Mouse (Mus musculus): ENCODE measurements at regions not wholly inside any gene's neighbourhood (a gene's known extent, or its start where the extent isn't known, plus 50 kb on each side); places are given as distances from the start of the nearest gene placed in this dataset.
"Not testable (repeated sequence)": the region's sequence is repeated elsewhere in the genome, so short reads cannot be mapped to it uniquely, and the experiment has no call there.

DNA sequence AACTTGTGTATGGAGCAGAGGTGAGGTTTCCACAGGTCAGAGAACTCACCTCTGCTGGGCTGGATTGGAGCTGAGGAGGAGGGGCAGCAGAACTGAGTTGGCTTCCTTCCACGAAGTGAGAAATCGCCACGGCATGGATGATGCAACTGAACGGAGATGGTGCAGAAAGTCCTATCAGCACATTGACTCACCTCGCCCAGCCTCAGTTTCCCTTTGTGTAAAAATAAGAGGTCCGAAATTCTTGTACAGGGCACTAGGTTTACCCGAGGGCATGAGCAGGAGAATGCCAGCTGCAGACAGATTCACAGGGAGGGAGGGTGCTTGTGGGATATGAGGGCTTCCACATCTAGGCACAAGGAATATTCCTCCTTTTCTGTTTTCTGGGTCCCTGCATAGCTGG, 117.9 kb upstream of the Klf4 start:
- Histone ChIP-seq H3K9ac (replicated peaks) (no peak overlapping the region), H3K9me3 (no peaks in the 10 kb centered on the region), H3K4me1 (replicated peaks) (peaks cover 32% of the 10 kb centered on the region), H3K4me2 (peak overlapping the region; percentile 64), H3K4me3 (replicated peaks) (no peak overlapping the region), H3K36me3 (no peaks in the 10 kb centered on the region), H3K27me3 (peaks cover 35% of the 10 kb centered on the region), H3K27ac (peak overlapping the region; percentile 94)
- 60% methylated on average over 7 of the region's 7 CpGs for WGBS
- no peak for ATAC-seq (ENCODE audit: insufficient number of reproducible peaks, insufficient read depth, low FRiP score, low TSS enrichment, low read depth)

DNA sequence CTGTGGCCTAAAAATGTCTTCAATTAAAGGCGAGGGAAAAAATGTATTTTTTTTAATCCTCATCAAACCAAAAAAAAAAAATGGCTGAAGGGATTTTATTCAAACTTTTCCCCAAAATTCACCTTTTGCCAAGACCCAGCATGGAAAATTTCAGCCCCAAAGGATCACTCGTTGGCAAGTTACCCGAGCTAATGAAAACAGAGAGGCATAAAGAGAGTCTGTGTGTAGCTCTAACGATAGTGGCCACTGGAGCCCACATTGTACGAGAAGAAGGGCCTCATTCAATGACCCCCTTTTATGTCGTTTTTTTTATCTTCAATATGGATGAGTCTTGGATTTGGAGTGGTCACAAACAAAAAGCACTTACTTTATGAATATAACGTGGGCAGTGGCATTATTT, 116.1 kb upstream of the Klf4 start:
- Histone ChIP-seq H3K4me2 (no peak overlapping the region), H3K4me3 (replicated peaks) (no peak overlapping the region), H3K9me3 (no peaks in the 10 kb centered on the region), H3K27me3 (peaks cover 25% of the 10 kb centered on the region), H3K27ac (no peak overlapping the region), H3K4me1 (replicated peaks) (peaks cover 36% of the 10 kb centered on the region), H3K36me3 (no peaks in the 10 kb centered on the region), H3K9ac (replicated peaks) (no peak overlapping the region)
- ATAC-seq (ENCODE audit: insufficient number of reproducible peaks, insufficient read depth, low FRiP score, low TSS enrichment, low read depth) = no peak
- 51% methylated on average over 7 of the region's 7 CpGs for WGBS

DNA sequence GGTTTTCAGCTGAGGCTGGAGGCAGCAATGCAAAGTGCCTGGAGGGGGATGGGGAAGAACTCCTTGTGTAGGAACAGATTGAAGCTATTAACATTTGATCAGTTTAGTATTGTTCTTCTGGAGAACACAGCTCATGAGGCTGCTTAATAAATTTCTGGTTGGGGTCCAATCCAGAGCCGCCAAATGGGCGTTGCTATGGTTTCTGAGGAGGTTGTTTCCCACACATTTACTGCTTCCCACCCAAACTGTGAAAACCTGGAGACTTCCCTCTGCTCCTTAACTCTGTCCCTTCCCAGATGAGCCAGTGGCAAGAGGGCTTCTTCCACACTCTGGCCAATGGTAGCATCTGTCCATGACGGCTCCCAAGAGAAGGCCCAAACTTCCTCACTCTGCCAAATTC, 113.2 kb upstream of the Klf4 start:
- Histone ChIP-seq H3K27ac (peak overlapping the region; percentile 76), H3K4me1 (replicated peaks) (peaks cover 21% of the 10 kb centered on the region), H3K36me3 (no peaks in the 10 kb centered on the region), H3K27me3 (0 out of 2 replicates have a peak, but pooled peaks cover 8% of the 10 kb centered on the region), H3K4me3 (replicated peaks) (no peak overlapping the region), H3K9me3 (no peaks in the 10 kb centered on the region), H3K9ac (replicated peaks) (no peak overlapping the region), H3K4me2 (no peak overlapping the region)
- peak; percentile 67 for ATAC-seq (ENCODE audit: insufficient number of reproducible peaks, insufficient read depth, low FRiP score, low TSS enrichment, low read depth)
- 40% methylated on average over 3 of the region's 3 CpGs for WGBS

DNA sequence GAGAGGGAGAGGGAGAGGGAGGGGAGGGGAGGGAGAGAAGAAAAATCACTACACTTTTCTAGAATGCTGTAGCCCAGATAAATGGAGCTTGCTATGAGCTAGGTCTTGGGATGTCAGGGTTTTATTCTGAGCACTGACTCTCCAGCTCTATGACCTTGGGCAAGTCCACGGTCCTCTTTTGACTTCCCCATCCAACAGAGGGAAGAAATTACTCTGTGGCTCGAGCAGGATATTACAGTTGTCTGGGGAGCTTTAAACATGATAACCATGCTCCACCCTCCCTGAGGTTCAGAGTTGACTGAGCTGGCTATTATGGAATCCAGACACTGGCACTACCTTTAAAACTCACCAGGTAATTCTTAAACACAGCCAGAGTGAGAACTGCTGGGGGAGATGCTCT, 112.6 kb upstream of the Klf4 start:
- no peak for ATAC-seq (ENCODE audit: insufficient number of reproducible peaks, insufficient read depth, low FRiP score, low TSS enrichment, low read depth)
- H3K27me3 ChIP-seq = 0 out of 2 replicates have a peak, but pooled peaks cover 3% of the 10 kb centered on the region
- H3K9me3 ChIP-seq = no peaks in the 10 kb centered on the region
- H3K27ac ChIP-seq = peak overlapping the region; percentile 76
- H3K4me3 ChIP-seq (replicated peaks) = no peak overlapping the region
- H3K4me2 ChIP-seq = no peak overlapping the region
- H3K36me3 ChIP-seq = no peaks in the 10 kb centered on the region
- WGBS = 54% methylated on average over 2 of the region's 2 CpGs
- H3K9ac ChIP-seq (replicated peaks) = no peak overlapping the region
- H3K4me1 ChIP-seq (replicated peaks) = peaks cover 15% of the 10 kb centered on the region

DNA sequence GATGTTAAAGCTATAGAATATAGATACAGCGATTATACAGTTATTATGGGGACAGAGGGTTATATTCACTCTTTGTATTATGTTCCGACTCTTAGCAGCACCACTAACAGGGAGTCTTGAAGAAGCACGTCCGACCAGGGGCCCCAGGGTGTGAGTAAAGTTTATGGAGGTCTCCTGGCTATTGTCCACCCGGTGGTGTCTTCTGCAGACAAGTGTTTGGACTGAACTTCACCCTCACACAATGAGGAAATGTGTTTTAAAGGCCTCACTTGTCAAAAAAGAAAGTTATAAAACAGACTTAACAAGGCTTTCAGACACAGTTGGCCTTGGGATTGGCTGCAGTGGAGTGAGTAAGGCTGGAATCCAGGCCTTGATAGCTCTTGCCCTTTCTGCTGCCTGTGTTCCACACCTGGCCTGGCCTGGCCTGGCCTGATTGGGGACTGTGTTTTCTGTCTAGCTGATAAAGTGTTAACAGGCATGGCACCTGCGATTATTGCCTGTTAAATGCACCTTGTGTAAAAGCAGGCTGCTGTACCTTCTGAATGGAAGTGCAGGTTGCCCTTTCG, 102.8 kb upstream of the Klf4 start:
- no peak for ATAC-seq (ENCODE audit: insufficient number of reproducible peaks, insufficient read depth, low FRiP score, low TSS enrichment, low read depth)

DNA sequence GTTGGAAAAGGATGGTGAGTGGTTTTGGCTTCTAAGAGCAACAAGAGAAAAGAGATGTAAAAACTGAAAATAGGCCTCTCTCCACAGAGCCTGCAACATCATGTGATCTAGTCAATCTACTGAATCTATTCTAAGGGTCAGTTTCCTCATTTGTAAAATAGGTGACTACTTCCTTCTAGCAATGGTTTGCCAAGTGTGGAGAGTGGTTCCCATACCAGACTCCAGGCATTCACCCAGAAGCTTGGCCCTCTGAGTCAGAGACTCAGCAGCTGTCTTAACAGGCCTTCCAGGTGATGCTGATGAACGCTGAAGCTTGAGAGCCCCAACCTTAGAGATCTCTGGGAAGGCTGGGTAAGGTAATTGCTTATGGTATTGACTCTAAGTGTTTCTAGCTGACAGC, 98.9 kb upstream of the Klf4 start:
- no peak overlapping the region for H3K4me2 ChIP-seq
- H3K36me3 ChIP-seq = no peaks in the 10 kb centered on the region
- H3K9me3 ChIP-seq = no peaks in the 10 kb centered on the region
- no peaks in the 10 kb centered on the region for H3K27me3 ChIP-seq
- no peak overlapping the region for H3K9ac ChIP-seq (replicated peaks)
- 96% methylated on average over 1 of the region's 1 CpGs for WGBS
- 0 out of 2 replicates have a peak, but pooled peaks cover 4% of the 10 kb centered on the region for H3K4me1 ChIP-seq (replicated peaks)
- H3K27ac ChIP-seq = no peak overlapping the region
- ATAC-seq (ENCODE audit: insufficient number of reproducible peaks, insufficient read depth, low FRiP score, low TSS enrichment, low read depth) = no peak
- no peak overlapping the region for H3K4me3 ChIP-seq (replicated peaks)

More for the DNA sequence above, 102.8 kb upstream of the Klf4 start:
- Histone ChIP-seq H3K4me1 (replicated peaks) (0 out of 2 replicates have a peak, but pooled peaks cover 4% of the 10 kb centered on the region), H3K4me3 (replicated peaks) (no peak overlapping the region), H3K9ac (replicated peaks) (no peak overlapping the region), H3K27me3 (no peaks in the 10 kb centered on the region), H3K27ac (no peak overlapping the region), H3K9me3 (no peaks in the 10 kb centered on the region), H3K4me2 (no peak overlapping the region), H3K36me3 (no peaks in the 10 kb centered on the region)
- WGBS = 72% methylated on average over 7 of the region's 7 CpGs

DNA sequence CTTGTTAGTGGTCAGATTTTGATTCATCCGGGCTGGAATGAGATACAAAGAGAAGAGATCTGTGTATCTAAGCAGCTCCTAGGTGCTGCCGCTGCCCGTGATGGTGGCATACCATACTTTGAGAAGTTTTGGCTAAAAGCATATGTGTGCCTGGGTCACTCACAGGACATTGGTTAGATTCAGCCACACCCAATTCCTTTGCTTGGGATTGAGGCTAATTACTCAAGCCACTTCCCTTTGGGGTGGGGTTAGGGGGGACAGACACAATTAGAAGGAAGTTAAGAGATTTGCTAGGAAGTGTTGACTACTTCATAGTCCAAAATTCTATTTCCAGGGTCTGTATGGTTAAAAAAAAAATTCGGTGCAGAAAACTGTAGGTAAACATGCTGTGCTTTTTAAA, 97.9 kb upstream of the Klf4 start:
- H3K4me1 ChIP-seq (replicated peaks); H3K9me3 ChIP-seq; H3K36me3 ChIP-seq; H3K9ac ChIP-seq (replicated peaks); H3K27ac ChIP-seq; H3K4me2 ChIP-seq; H3K27me3 ChIP-seq; H3K4me3 ChIP-seq (replicated peaks); ATAC-seq (ENCODE audit: insufficient number of reproducible peaks, insufficient read depth, low FRiP score, low TSS enrichment, low read depth): not testable (repeated sequence)
- WGBS = 86% methylated on average over 4 of the region's 4 CpGs

DNA sequence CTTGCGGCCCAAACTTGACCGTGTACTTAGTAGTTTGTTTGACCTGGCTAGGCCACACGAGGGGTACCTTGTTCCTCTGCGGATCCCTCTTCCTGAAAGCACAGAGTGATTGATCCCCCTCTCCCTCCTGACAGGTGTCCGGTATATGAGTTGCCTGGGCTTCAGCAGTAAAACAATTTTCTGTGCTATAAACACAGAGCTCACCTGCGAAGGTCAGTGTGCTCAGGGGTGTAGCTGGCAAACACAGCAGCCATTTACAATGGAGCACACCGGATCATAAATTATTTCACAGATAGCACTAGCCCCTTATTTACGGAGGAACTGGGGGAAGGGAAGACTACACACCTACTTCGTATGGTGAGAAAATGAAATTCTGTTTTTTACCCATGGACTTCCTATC, 92.5 kb upstream of the Klf4 start:
- WGBS = 84% methylated on average over 9 of the region's 9 CpGs
- no peaks in the 10 kb centered on the region for H3K4me1 ChIP-seq (replicated peaks)
- H3K27ac ChIP-seq = no peak overlapping the region
- ATAC-seq (ENCODE audit: insufficient number of reproducible peaks, insufficient read depth, low FRiP score, low TSS enrichment, low read depth) = no peak
- no peak overlapping the region for H3K4me3 ChIP-seq (replicated peaks)
- no peaks in the 10 kb centered on the region for H3K36me3 ChIP-seq
- H3K27me3 ChIP-seq = no peaks in the 10 kb centered on the region
- H3K4me2 ChIP-seq = no peak overlapping the region
- no peak overlapping the region for H3K9ac ChIP-seq (replicated peaks)
- no peaks in the 10 kb centered on the region for H3K9me3 ChIP-seq

DNA sequence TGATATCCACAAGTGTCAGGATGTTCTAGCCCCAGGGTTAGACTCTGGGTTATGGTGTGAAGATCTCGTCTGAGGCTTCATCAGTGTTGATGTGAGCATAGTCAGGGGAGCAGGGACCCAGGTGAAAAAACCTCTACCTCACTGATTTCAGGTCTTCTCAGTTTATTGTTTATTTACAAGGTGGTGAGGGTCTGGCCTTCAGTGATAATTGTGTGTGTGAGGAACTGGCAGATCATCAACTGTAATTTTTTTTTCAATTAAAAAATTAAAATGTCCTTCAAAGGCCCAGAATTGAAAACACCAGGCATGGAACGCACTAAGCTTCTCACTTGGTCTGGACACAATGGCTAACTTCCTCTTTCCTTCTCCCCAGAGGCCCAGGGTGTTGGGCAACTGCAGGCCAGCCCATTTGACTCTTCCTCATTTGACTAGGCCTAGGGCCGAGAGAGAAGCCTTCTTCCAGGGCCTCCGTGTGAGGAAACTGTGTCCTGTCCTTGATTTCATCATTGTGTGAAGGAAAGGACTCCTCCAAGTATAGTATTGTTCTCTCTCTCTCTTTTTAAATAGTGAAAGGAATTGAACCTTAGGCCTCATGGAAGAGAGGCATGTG, 91.0 kb upstream of the Klf4 start:
- Histone ChIP-seq H3K27me3 (no peaks in the 10 kb centered on the region), H3K4me2 (no peak overlapping the region), H3K9ac (replicated peaks) (no peak overlapping the region), H3K4me1 (replicated peaks) (no peaks in the 10 kb centered on the region), H3K4me3 (replicated peaks) (no peak overlapping the region), H3K36me3 (no peaks in the 10 kb centered on the region), H3K27ac (no peak overlapping the region), H3K9me3 (no peaks in the 10 kb centered on the region)
- no peak for ATAC-seq (ENCODE audit: insufficient number of reproducible peaks, insufficient read depth, low FRiP score, low TSS enrichment, low read depth)
- 80% methylated on average over 4 of the region's 4 CpGs for whole genome bisulfite sequencing

DNA sequence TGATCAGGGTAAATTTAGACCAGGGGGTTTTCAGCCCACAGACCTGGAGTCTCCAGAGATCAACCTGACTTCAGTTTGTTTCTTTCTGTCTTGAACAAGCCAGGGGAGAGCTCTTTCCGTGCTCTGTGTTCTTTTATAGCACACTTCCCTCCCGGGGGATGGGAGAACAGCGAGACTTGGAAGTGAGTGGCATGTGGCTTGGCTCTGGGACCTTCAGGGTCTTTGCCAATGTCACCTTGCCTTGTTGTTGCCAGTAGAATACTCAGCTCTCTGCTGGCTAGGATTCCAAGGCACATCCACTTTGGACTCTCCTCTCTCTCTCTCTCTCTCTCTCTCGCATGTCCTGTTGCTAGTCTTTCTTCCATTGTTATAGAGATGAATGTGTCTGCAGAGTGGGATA, 90.4 kb upstream of the Klf4 start:
- WGBS = 55% methylated on average over 4 of the region's 4 CpGs
- no peak overlapping the region for H3K9ac ChIP-seq (replicated peaks)
- no peaks in the 10 kb centered on the region for H3K36me3 ChIP-seq
- H3K4me2 ChIP-seq = no peak overlapping the region
- H3K27me3 ChIP-seq = no peaks in the 10 kb centered on the region
- no peaks in the 10 kb centered on the region for H3K4me1 ChIP-seq (replicated peaks)
- no peak overlapping the region for H3K27ac ChIP-seq
- no peak for ATAC-seq (ENCODE audit: insufficient number of reproducible peaks, insufficient read depth, low FRiP score, low TSS enrichment, low read depth)
- H3K4me3 ChIP-seq (replicated peaks) = no peak overlapping the region
- H3K9me3 ChIP-seq = no peaks in the 10 kb centered on the region

DNA sequence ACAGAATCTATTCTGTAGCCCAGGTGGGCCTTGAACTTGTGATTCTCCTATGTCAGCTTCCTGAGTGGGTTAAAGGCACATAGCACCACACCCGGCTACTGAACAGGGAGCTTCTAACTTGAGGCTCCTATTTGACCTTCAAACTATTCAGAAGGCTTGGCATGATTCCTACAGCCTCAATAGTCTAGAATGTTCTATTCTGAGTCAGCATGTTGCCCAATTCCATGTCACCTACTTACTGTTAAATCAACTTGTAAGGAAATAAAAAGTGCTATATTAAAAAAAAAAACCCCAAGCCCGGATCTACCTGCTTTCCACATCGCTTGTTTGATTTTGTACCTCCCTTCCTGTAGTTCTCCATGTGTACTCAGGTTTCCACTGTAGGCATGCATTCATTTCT, 87.6 kb upstream of the Klf4 start:
- Histone ChIP-seq H3K27ac (no peak overlapping the region), H3K4me2 (no peak overlapping the region), H3K4me3 (replicated peaks) (no peak overlapping the region), H3K36me3 (no peaks in the 10 kb centered on the region), H3K9ac (replicated peaks) (no peak overlapping the region), H3K9me3 (no peaks in the 10 kb centered on the region), H3K4me1 (replicated peaks) (no peaks in the 10 kb centered on the region), H3K27me3 (no peaks in the 10 kb centered on the region)
- 85% methylated on average over 3 of the region's 3 CpGs for WGBS
- ATAC-seq (ENCODE audit: insufficient number of reproducible peaks, insufficient read depth, low FRiP score, low TSS enrichment, low read depth) = no peak

DNA sequence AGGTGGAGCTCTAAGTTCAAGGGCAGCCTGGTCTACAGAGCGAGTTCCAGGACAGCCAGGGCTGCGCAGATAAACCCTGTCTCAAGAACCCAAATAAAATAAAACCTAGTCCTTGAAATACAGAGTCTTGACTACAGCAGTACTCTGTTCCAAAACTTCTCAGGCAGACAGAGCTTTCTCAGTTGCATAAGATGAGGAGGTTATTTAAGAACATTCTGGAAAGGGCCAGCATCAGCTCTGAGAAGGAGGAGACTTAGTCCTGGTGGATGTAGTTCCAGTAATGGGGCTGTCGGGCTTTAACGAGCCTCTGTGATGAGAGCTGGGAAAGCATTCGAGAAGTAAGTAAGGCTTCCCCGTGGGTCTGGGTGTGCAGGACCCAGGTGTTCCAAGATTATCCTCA, 83.5 kb upstream of the Klf4 start:
- H3K27me3 ChIP-seq = no peaks in the 10 kb centered on the region
- H3K27ac ChIP-seq = no peak overlapping the region
- no peaks in the 10 kb centered on the region for H3K4me1 ChIP-seq (replicated peaks)
- no peak for ATAC-seq (ENCODE audit: insufficient number of reproducible peaks, insufficient read depth, low FRiP score, low TSS enrichment, low read depth)
- H3K9ac ChIP-seq (replicated peaks) = no peak overlapping the region
- no peaks in the 10 kb centered on the region for H3K36me3 ChIP-seq
- 62% methylated on average over 6 of the region's 6 CpGs for WGBS
- no peaks in the 10 kb centered on the region for H3K9me3 ChIP-seq
- no peak overlapping the region for H3K4me3 ChIP-seq (replicated peaks)
- no peak overlapping the region for H3K4me2 ChIP-seq

All from limb, embryonic 12.5 days (tissue).